Mouse (Mus musculus): ENCODE data around the gene Tbck.

DNA sequence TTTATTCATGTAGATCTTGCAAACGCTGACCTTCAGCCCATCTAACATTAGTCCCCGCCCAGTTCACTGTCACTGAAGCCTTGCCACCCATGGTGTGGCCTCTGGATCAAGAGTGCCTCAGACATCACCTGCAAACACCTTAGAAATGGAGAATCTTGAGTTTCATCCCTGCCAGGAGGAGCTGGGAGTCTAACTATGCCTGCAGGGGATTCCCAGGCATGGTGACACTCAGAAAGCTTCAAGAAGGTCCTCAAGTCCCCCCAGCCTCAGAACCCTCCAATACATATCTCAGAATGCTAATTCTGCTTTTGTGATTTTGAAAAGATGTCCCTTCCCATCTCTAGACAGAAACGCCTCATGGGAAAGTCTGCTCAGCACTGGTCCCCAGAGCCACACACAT, 196.4 kb downstream of the Tbck start:
- no peak for TF ChIP-seq CTCF (conservative IDR thresholded peaks at IDR 0.05; ENCODE audit: low read length)
- TF ChIP-seq POU5F1 (IDR thresholded peaks at IDR 0.05; ENCODE audit: borderline replicate concordance, low read length), result no peak
- no peak for TF ChIP-seq NANOG (IDR thresholded peaks at IDR 0.05; ENCODE audit: borderline replicate concordance, low read length)
